Mouse (Mus musculus) Patski (cell line): ENCODE results near the gene Tuba1b. TPM values are rescaled to one million over a fixed set of nuclear protein-coding genes. Genes with fewer than 3 reads are reported as not detected.

ENCODE experiments used
- ATAC-seq: fragments of 100-300 bp; one replicate; pipeline ENCODE4 v1.8.0; 2021
- CTCF ChIA-PET: fragments of 350-600 bp; sonication (Branson Sonifier 250); formaldehyde crosslinking; loops from one replicate; lab custom pipeline; 2022; ENCODE audit warnings: inconsistent platforms; lab: Charles Lee
- POLR2A ChIA-PET: fragments of 350-600 bp; sonication (Branson Sonifier 250); formaldehyde crosslinking; loops from one replicate; lab custom pipeline; 2022; ENCODE audit warnings: antibody characterized with exemption, inconsistent platforms; lab: Charles Lee
- DNase-seq: peaks from one replicate; pipeline ENCODE4 v3.0.0-alpha.2; 2011; ENCODE audit warnings: low read depth, low spot score
- H3K27me3 ChIP-seq: fragments of 371-371 bp; one replicate; pipeline ENCODE4 v1.5.1; 2021
- CTCF ChIP-seq: fragments of 100-300 bp; IDR thresholded peaks from one replicate; pipeline ENCODE4 v1.5.1; 2021
- in situ Hi-C: fragments of 300-500 bp; cut with MboI; formaldehyde crosslinking; loops from 3 replicates; pipeline ENCODE4 v1.11.1; 2018; ENCODE audit warnings: low pct_unique_long_range_greater_than_20kb, mixed read lengths
- polyA plus RNA-seq: library from polyadenylated mRNA; unstranded; gene quantifications from one replicate; pipeline ENCODE4 v1.2.3, GENCODE M21; 2021

The Tuba1b gene
- polyA plus RNA-seq, 1 experiment from 2014 or later = 921 TPM

GRCm38 (mm10) chr15:98971111-98971510, 36.7 kb upstream of the Tuba1b start:
- in situ Hi-C loops = no loop called here
- no peak for TF ChIP-seq CTCF
- no peaks in the 10 kb centered on the region for H3K27me3 ChIP-seq
- ATAC-seq (no peak), DNase-seq (no peak)
- CTCF ChIA-PET = interaction anchor here (0.9 to 6.7 kb wide), 6 partner anchors 10 to 148 kb away, joined by 3 to 40 read pairs (median 8); partner anchors contain the start of genes Gm49450 and Tuba1a
- POLR2A ChIA-PET = interaction anchor here (0.8 to 1.1 kb wide), 3 partner anchors 17 to 24 kb away, joined by 3 to 5 read pairs (median 4); partner anchors contain the start of genes Gm49450 and Tuba1a

GRCm38 (mm10) chr15:98969372-98970101, 35.2 kb upstream of the Tuba1b start:
- POLR2A ChIA-PET = interaction anchor here (0.6 to 2.1 kb wide), 7 partner anchors 16 to 1171 kb away, joined by 3 to 9 read pairs (median 5); partner anchors contain the start of genes Gm49450, Tuba1a and Tuba1b
- H3K27me3 ChIP-seq = no peaks in the 10 kb centered on the region
- no peak for DNase-seq
- ATAC-seq = no peak
- CTCF ChIA-PET = interaction anchor here (0.8 to 6.7 kb wide), 6 partner anchors 8 to 57 kb away, joined by 3 to 40 read pairs (median 8); partner anchors contain the start of genes Gm49450 and Tuba1a
- no peak for TF ChIP-seq CTCF
- in situ Hi-C loops = no loop called here

- no peak for ATAC-seq
Measured at GRCm38 (mm10) chr15:98968701-98969371, 34.5 kb upstream of the Tuba1b start.

GRCm38 (mm10) chr15:98959531-98959930, 25.2 kb upstream of the Tuba1b start:
- ChIA-PET POLR2A (interaction anchor here (1.0 kb wide), 1 partner anchor 33 kb away, joined by 3 read pairs; no protein-coding TSS in a partner anchor), CTCF (no interaction called here)
- no peak for TF ChIP-seq CTCF
- in situ Hi-C loops = no loop called here
- H3K27me3 ChIP-seq = no peaks in the 10 kb centered on the region
- DNase-seq (no peak), ATAC-seq (no peak)

More at GRCm38 (mm10) chr15:98968701-98969371, 34.5 kb upstream of the Tuba1b start:
- POLR2A ChIA-PET = interaction anchor here (0.6 to 2.1 kb wide), 6 partner anchors 15 to 1171 kb away, joined by 3 to 9 read pairs (median 5); partner anchors contain the start of genes Gm49450, Tuba1a and Tuba1b
- TF ChIP-seq CTCF = no peak
- H3K27me3 ChIP-seq = no peaks in the 10 kb centered on the region
- peak; percentile 65 for DNase-seq
- CTCF ChIA-PET = interaction anchor here (0.8 to 6.7 kb wide), 5 partner anchors 15 to 57 kb away, joined by 3 to 40 read pairs (median 11); partner anchors contain the start of genes Gm49450 and Tuba1a
- in situ Hi-C loops = no loop called here

- DNase-seq = no peak
- ChIA-PET CTCF (no interaction called here), POLR2A (interaction anchor here (1.0 kb wide), 1 partner anchor 34 kb away, joined by 3 read pairs; no protein-coding TSS in a partner anchor)
- in situ Hi-C loops = no loop called here
- TF ChIP-seq CTCF = no peak
- H3K27me3 ChIP-seq = no peaks in the 10 kb centered on the region
- ATAC-seq = no peak
Measured at GRCm38 (mm10) chr15:98958901-98959420, 24.6 kb upstream of the Tuba1b start.

- in situ Hi-C loops = no loop called here
- ChIA-PET POLR2A (no interaction called here), CTCF (no interaction called here)
- no peak for DNase-seq
- TF ChIP-seq CTCF = no peak
- no peaks in the 10 kb centered on the region for H3K27me3 ChIP-seq
- no peak for ATAC-seq
Measured at GRCm38 (mm10) chr15:98957475-98957874, 23.1 kb upstream of the Tuba1b start.

GRCm38 (mm10) chr15:98956000-98956399, 21.6 kb upstream of the Tuba1b start:
- CTCF ChIA-PET = interaction anchor here (0.7 to 5.3 kb wide), 3 partner anchors 14 to 37 kb away, joined by 3 to 40 read pairs (median 9); no protein-coding TSS in a partner anchor
- POLR2A ChIA-PET = interaction anchor here (1.5 kb wide), 1 partner anchor 34 kb away, joined by 7 read pairs; no protein-coding TSS in a partner anchor
- in situ Hi-C loops = no loop called here
- ATAC-seq (no peak), DNase-seq (no peak)
- no peaks in the 10 kb centered on the region for H3K27me3 ChIP-seq
- no peak for TF ChIP-seq CTCF

- no peaks in the 10 kb centered on the region for H3K27me3 ChIP-seq
- in situ Hi-C loops = no loop called here
- ATAC-seq (no peak), DNase-seq (no peak)
- CTCF ChIA-PET = interaction anchor here (2.2 to 5.3 kb wide), 3 partner anchors 15 to 32 kb away, joined by 9 to 40 read pairs (median 10); no protein-coding TSS in a partner anchor
- TF ChIP-seq CTCF = no peak
- POLR2A ChIA-PET = interaction anchor here (2.0 to 4.3 kb wide), 3 partner anchors 18 to 38 kb away, joined by 4 to 38 read pairs (median 8); no protein-coding TSS in a partner anchor
Measured at GRCm38 (mm10) chr15:98955324-98955723, 21.0 kb upstream of the Tuba1b start.

- POLR2A ChIA-PET = interaction anchor here (0.9 to 4.3 kb wide), 9 partner anchors 15 to 78 kb away, joined by 3 to 38 read pairs (median 5); partner anchors contain the start of gene Tuba1b
- DNase-seq = no peak
Measured at GRCm38 (mm10) chr15:98954425-98955253, 20.3 kb upstream of the Tuba1b start.

More at GRCm38 (mm10) chr15:98954425-98955253, 20.3 kb upstream of the Tuba1b start:
- in situ Hi-C loops = no loop called here
- TF ChIP-seq CTCF = no peak
- CTCF ChIA-PET = interaction anchor here (1.3 to 5.3 kb wide), 6 partner anchors 13 to 39 kb away, joined by 3 to 40 read pairs (median 10); no protein-coding TSS in a partner anchor
- ATAC-seq = no peak
- no peaks in the 10 kb centered on the region for H3K27me3 ChIP-seq
